Mouse (Mus musculus): ENCODE data around the gene Elfn1. TPM values are rescaled to one million over a fixed set of nuclear protein-coding genes. Genes with fewer than 3 reads are reported as not detected.
"Not testable (repeated sequence)": the region's sequence is repeated elsewhere in the genome, so short reads cannot be mapped to it uniquely, and the experiment has no call there.

Elfn1 gene
- polyA plus RNA-seq, 1 experiment from 2014 or later: 2.4 TPM

DNA sequence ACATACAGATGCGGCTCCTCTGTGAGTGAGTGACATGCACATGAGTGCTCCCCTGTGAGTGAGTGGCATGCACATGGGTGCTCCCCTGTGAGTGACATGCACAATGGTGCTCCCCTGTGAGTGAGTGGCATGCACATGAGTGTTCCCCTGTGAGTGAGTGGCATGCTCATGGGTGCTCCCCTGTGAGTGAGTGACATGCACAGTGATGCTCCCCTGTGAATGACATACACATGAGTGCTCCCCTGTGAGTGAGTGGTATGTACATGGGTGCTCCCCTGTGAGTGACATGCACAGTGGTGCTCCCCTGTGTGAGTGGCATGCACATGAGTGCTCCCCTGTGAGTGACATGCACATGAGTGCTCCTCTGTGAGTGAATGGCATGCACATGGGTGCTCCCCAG, 74.2 kb downstream of the Elfn1 start:
- Histone ChIP-seq H3K4me2 (replicated peaks) (no peak overlapping the region), H3K9ac (replicated peaks) (no peak overlapping the region), H3K27me3 (peaks cover 5% of the 10 kb centered on the region; the same call in 1 of the 2 replicates), H3K4me3 (no peak overlapping the region), H3K9me3 (no peaks in the 10 kb centered on the region), H3K36me3 (no peaks in the 10 kb centered on the region), H3K4me1 (peaks cover 12% of the 10 kb centered on the region), H3K27ac (replicated peaks) (no peak overlapping the region)
- ATAC-seq (replicated peaks): no peak
- 79% methylated on average over 1 of the region's 1 CpGs for WGBS

DNA sequence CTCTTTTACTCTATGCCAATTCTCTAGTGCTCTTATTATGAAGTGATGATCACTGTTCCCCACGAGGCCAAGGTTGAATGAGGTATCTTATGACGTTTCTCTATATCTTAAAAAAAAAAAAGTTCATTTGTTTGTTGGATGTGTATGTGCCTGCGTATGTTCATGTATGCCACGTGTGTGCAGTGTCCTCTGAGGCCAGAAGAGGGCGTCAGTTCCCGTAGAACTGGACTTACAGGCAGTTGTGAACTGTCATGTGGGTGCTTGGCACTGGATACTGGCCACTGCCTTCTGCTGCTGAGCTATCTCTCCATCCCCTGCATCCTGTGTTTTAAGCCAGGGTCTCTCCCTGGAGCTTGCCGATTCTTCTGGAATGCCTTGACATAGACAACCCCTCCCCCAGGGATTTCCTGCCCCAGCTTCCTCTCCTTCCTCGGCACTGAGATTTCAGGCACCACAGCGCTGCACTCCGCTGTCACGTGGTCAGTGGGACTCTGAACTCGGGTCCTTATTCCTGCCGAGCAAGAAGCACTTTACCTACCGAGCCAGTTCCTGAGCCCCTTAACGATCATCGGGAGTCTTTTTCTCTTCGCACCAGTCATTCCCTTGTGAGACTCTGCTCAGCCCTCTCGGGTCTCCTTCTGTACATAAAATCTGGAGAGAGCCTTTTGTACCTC, 77.5 kb downstream of the Elfn1 start:
- 45% methylated on average over 18 of the region's 18 CpGs for WGBS
- Histone ChIP-seq H3K4me2 (replicated peaks) (no peak overlapping the region), H3K4me3 (no peak overlapping the region), H3K27ac (replicated peaks) (no peak overlapping the region), H3K9me3 (peaks cover 8% of the 10 kb centered on the region; the same call in 1 of the 2 replicates), H3K27me3 (no peaks in the 10 kb centered on the region), H3K4me1 (no peaks in the 10 kb centered on the region), H3K9ac (replicated peaks) (no peak overlapping the region), H3K36me3 (no peaks in the 10 kb centered on the region)
- ATAC-seq (replicated peaks): no peak

DNA sequence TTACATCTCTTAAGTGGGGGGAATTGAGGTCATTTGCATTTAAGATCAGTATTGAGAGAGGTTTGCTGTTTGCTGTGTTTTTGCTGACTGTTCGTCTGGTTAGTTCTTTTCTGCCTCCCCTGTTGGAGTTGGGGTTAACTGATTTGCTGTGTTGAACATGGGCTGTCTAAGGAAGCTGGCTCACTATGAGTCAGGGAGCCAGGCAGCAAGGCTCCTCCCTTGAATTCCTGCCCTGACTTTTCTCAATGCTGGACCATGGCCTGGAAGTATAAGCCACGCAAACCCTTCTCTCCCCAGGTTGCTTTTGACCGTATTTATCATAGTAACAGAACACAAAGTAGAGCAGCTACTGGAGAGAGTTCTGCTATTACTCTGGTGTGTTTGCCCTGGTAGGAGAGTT, 83.8 kb downstream of the Elfn1 start:
- Histone ChIP-seq H3K27me3 (no peaks in the 10 kb centered on the region), H3K27ac (replicated peaks) (no peak overlapping the region), H3K4me2 (replicated peaks) (no peak overlapping the region), H3K4me1 (no peaks in the 10 kb centered on the region), H3K9me3 (peaks cover 15% of the 10 kb centered on the region; the same call in 1 of the 2 replicates), H3K9ac (replicated peaks) (no peak overlapping the region), H3K4me3 (no peak overlapping the region), H3K36me3 (no peaks in the 10 kb centered on the region)
- WGBS: 88% methylated on average over 3 of the region's 3 CpGs
- no peak for ATAC-seq (replicated peaks)

DNA sequence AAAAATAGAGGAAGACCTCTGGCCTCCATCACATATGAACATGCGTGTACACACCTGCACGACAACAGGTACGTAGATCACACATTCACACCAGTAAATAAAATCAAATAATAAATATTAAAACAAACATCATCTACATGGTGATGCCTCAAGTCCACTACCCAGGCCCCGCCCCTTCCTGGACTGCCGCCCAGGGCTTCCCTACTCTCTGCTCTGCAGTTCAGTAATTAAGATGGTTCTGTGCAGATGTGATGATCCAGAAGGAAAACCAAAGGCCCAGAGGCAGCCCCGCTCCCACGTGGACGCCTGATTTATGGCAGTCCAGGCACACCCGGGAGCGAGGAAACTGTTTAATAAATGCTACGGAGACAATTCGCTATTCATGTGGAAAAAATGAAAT, 90.6 kb downstream of the Elfn1 start:
- not testable (repeated sequence) for H3K4me2 ChIP-seq (replicated peaks); H3K27ac ChIP-seq (replicated peaks); H3K9ac ChIP-seq (replicated peaks); H3K36me3 ChIP-seq; H3K27me3 ChIP-seq; ATAC-seq (replicated peaks); H3K4me3 ChIP-seq; H3K4me1 ChIP-seq; H3K9me3 ChIP-seq
- WGBS: 78% methylated on average over 12 of the region's 12 CpGs

DNA sequence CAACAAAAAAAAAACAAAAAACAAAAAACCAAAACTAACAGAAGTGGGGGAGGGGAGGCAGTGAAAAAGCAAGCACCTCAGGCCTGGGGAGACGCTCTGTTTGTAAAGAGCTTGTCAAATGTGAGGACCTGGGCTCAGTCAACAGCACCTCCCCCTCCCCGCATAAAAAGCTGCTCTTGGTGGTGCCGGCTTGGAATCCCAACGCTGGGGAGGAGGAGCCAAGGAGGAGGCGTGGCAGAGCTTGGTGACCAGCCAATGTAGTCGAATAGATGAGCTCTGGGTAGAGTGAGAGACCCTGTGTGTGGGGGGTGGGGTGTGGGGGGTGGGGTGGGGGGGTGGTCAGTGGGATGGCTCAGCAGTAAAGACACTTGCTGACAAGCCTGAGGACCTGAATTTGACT, 91.2 kb downstream of the Elfn1 start:
- Histone ChIP-seq H3K9ac (replicated peaks) (no peak overlapping the region), H3K9me3 (no peaks in the 10 kb centered on the region), H3K36me3 (no peaks in the 10 kb centered on the region), H3K4me2 (replicated peaks) (no peak overlapping the region), H3K4me1 (peaks cover 4% of the 10 kb centered on the region), H3K4me3 (no peak overlapping the region), H3K27ac (replicated peaks) (no peak overlapping the region), H3K27me3 (no peaks in the 10 kb centered on the region)
- 27% methylated on average over 6 of the region's 6 CpGs for WGBS
- no peak for ATAC-seq (replicated peaks)

DNA sequence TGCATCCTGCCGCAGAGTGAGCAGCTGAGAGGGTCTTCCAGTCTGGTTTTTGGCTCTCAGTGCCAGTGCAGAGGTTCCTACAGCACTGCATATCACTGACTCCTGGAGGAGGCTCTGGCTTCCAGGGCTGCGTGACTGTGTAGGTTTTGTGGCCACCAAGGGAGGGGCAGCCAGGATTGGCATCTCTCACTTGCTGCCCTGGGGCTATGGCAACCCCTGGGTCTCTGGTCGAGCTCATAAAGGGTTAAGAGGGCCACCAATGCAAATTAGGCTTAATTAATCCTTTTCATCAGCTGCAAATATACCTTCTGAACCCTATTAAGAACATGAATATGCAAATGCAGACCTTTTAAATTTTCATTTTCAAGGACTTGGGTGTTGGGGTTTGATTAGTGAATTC, 94.8 kb downstream of the Elfn1 start:
- 16% methylated on average over 3 of the region's 3 CpGs for WGBS
- Histone ChIP-seq H3K27ac (replicated peaks) (no peak overlapping the region), H3K9me3 (no peaks in the 10 kb centered on the region), H3K4me2 (replicated peaks) (no peak overlapping the region), H3K27me3 (no peaks in the 10 kb centered on the region), H3K36me3 (no peaks in the 10 kb centered on the region), H3K4me3 (no peak overlapping the region), H3K9ac (replicated peaks) (no peak overlapping the region), H3K4me1 (peaks cover 13% of the 10 kb centered on the region)
- no peak for ATAC-seq (replicated peaks)

DNA sequence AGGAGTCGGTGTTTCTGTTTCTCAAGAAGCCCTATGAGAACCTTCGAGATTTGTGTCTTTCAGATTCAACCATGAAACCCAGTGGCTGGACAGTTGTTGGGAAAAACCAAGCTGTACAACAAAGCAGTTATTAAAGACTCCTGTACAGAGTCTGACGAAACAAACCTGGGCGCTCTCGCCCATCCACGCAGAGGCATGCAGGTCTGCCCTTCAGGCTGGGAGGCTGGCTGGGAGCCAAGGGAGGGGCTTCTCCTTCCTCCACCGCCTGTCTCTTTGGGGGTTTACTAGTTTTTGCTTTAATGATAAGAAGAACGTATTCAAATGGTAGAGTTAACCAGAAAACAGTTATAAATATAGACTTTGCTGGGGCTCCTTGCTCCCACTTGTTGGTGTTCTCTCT, 99.1 kb downstream of the Elfn1 start:
- WGBS: 44% methylated on average over 8 of the region's 8 CpGs
- ATAC-seq (replicated peaks): no peak

DNA sequence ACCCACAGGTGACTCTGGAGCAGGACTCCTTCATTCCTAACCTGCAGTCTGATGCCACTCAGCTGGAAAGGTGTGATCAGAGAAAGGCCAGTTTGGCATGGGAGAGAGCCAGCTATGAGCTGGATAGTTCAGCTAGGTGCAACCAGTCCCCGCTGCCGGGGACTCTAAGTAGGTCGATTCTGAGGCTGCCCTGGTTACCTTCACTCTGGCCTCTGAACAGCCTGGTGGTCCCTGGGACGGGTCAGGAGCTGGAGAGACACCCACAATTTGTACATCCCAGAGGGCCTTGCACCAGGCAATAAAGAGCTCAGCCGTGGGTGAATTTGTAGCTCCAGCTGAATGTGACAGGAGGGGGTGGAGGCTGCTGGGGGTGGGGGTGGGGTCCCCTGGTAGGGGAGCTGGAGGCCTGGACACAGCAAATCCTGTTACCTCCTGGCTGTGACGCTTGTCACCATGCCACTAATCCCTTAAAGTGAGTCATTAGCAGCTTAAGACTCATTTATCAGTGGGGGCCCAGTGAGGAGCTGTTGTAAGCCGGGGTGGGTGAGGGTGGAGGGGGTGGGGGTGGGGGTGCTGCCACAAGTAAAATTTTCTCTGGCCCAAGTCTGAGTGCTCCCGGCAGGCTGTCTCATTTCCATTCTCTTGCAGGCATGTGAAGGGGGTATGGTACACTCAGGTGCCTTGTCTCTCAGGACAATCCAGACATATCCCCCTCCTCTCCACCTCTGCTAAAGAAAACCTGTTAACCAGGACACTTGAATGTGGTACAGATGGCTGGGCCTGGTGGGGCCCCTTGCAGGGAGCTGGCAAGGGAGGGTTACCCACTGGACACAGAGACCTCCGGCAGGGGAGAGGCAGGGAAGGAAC, 100.1 kb downstream of the Elfn1 start:
- no peak overlapping the region for H3K4me2 ChIP-seq (replicated peaks)
- 17% methylated on average over 9 of the region's 9 CpGs for WGBS
- H3K9me3 ChIP-seq: no peaks in the 10 kb centered on the region
- H3K9ac ChIP-seq (replicated peaks): no peak overlapping the region
- H3K27ac ChIP-seq (replicated peaks): no peak overlapping the region
- H3K27me3 ChIP-seq: no peaks in the 10 kb centered on the region
- no peak for ATAC-seq (replicated peaks)
- H3K4me3 ChIP-seq: no peak overlapping the region
- H3K4me1 ChIP-seq: peaks cover 22% of the 10 kb centered on the region
- H3K36me3 ChIP-seq: no peaks in the 10 kb centered on the region

More for the DNA sequence above, 99.1 kb downstream of the Elfn1 start:
- H3K27me3 ChIP-seq: no peaks in the 10 kb centered on the region
- no peaks in the 10 kb centered on the region for H3K36me3 ChIP-seq
- no peak overlapping the region for H3K4me2 ChIP-seq (replicated peaks)
- H3K9me3 ChIP-seq: no peaks in the 10 kb centered on the region
- no peak overlapping the region for H3K4me3 ChIP-seq
- no peak overlapping the region for H3K27ac ChIP-seq (replicated peaks)
- H3K9ac ChIP-seq (replicated peaks): no peak overlapping the region
- H3K4me1 ChIP-seq: peaks cover 22% of the 10 kb centered on the region

DNA sequence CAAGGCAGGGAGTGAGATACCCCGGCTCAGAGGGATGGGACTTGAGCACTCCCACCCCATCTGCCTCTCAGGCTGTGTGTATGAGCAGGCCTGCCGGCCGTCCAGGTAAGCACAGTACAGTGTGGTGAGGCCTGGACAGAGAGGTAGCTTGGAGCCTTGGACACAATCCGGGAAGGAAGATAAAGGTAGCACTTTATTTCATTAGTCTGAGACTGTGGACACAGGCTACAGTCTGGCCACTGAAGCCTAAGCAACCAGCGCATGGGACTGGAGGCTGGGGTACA, 100.7 kb downstream of the Elfn1 start:
- Histone ChIP-seq H3K4me1 (peaks cover 26% of the 10 kb centered on the region), H3K27ac (replicated peaks) (no peak overlapping the region), H3K27me3 (no peaks in the 10 kb centered on the region), H3K9me3 (no peaks in the 10 kb centered on the region), H3K36me3 (no peaks in the 10 kb centered on the region), H3K4me2 (replicated peaks) (no peak overlapping the region), H3K4me3 (no peak overlapping the region), H3K9ac (replicated peaks) (no peak overlapping the region)
- no peak for ATAC-seq (replicated peaks)
- 56% methylated on average over 5 of the region's 5 CpGs for WGBS

DNA sequence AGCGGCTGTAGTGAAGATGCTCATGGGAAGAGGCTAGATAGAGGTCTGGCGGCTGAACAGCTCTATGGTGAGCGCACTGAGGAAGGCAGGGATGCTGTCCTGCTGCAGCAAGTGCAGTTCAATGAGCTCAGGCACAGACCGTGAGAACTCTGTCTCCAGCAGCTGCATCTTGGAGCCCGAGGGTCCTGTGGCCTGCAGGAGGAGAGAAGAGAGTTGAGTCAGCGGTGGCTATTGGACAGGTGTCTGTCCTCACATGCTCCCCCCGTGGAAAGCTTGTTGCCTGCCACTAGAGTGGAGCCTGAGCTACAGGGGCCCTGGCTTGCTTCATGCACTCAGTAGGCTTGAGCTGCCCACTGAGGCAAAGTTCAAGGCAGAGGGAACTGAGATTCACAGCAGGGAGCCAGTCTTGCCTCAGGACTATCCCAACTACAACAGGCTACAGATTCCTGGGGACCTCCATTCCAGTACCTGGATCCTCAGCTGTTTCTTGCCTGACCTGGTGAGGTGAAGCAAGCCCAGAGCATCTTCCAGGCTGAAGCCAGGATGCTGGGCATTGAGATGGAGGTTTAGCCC, 101.4 kb downstream of the Elfn1 start:
- Histone ChIP-seq H3K4me3 (no peak overlapping the region), H3K27me3 (no peaks in the 10 kb centered on the region)

DNA sequence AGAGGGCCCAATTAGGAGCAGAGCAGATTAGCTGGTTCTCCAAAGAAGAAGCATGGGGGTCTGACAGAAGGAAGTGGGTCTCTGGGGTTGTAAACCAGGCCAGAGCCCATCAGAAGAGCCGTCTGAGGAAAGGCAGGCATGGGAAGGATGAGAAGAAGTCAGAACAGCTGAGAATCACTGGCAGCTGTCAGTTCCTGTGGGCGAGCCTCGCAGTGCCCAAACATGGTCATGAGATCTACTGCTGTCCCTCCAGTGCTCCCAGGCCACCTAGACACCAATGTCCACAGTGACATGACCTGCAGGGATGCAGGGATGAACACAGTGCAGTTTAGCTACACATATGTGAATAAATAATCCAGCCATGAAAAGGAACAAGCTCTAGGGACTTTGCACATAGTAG, 102.7 kb downstream of the Elfn1 start:
- Histone ChIP-seq H3K4me3 (no peak overlapping the region), H3K9me3 (no peaks in the 10 kb centered on the region), H3K27me3 (no peaks in the 10 kb centered on the region), H3K4me1 (peaks cover 31% of the 10 kb centered on the region), H3K9ac (replicated peaks) (no peak overlapping the region), H3K4me2 (replicated peaks) (no peak overlapping the region), H3K27ac (replicated peaks) (no peak overlapping the region), H3K36me3 (no peaks in the 10 kb centered on the region)
- 85% methylated on average over 3 of the region's 3 CpGs for WGBS
- ATAC-seq (replicated peaks): no peak

More for the DNA sequence above, 101.4 kb downstream of the Elfn1 start:
- 68% methylated on average over 7 of the region's 7 CpGs for WGBS
- Histone ChIP-seq H3K4me2 (replicated peaks) (no peak overlapping the region), H3K36me3 (no peaks in the 10 kb centered on the region), H3K9me3 (no peaks in the 10 kb centered on the region), H3K9ac (replicated peaks) (no peak overlapping the region), H3K27ac (replicated peaks) (no peak overlapping the region), H3K4me1 (peaks cover 31% of the 10 kb centered on the region)
- no peak for ATAC-seq (replicated peaks)

DNA sequence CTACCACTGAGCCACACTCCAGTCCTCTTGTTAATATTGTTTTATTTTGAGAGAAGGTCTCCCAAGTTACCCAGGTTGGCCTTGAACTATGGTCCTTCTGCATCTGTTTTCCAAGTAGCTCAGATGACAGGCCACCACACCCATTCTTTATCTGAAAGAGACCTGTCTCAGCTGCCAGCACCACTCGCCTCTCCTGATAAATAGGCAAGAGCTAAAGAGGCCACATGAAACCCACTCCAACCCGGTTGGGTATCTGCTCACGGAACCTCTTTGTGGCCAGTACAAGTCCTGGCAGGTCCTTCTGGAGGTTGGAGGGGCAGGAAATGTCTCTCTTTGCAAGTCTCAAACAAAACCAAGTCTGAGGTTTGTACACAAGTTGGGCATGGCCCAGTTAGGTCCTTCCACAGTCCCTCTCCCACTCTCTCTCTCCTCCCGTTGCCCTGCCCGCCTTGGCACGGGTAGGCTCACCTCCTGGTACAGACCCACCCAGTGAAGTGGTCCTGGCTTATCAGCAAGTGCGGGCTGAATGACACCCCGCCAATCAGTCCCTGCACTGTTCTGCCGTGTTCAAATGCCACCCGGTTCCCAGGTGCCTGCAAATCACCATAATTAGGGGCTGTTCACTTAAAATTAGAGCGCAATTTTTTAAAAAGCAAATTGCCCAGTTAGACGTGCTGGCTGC, 104.7 kb downstream of the Elfn1 start:
- Histone ChIP-seq H3K9me3 (no peaks in the 10 kb centered on the region), H3K4me1 (peaks cover 23% of the 10 kb centered on the region), H3K27ac (replicated peaks) (no peak overlapping the region), H3K4me2 (replicated peaks) (no peak overlapping the region), H3K36me3 (no peaks in the 10 kb centered on the region), H3K27me3 (no peaks in the 10 kb centered on the region), H3K9ac (replicated peaks) (no peak overlapping the region), H3K4me3 (no peak overlapping the region)
- ATAC-seq (replicated peaks): 0 out of 2 replicates have a peak, but pooled peaks have one; percentile 14
- WGBS: 78% methylated on average over 12 of the region's 12 CpGs
